Mouse (Mus musculus) liver, postnatal 0 days (tissue): Measurements from ENCODE around the gene Krtap17-1. TPM values are rescaled to one million over a fixed set of nuclear protein-coding genes. Genes with fewer than 3 reads are reported as not detected.

Experiments used
- ATAC-seq: fragments of 200-750 bp; cut with Nextera tagmentation; 2 replicates; pipeline ENCODE4 v1.8.0; 2017; ENCODE audit warnings: mild to moderate bottlenecking, moderate library complexity
- DNase-seq: peaks from one replicate; pipeline ENCODE4 v3.0.0-alpha.2; 2016
- H3K27ac ChIP-seq: fragments of 300-500 bp; sonication (generic); 2 replicates; pipeline ENCODE4 v1.5.1; 2014; ENCODE audit warnings: antibody characterized with exemption, moderate library complexity, mild to moderate bottlenecking, low read depth
- H3K27me3 ChIP-seq: fragments of 300-500 bp; sonication (generic); 2 replicates; pipeline ENCODE4 v1.6.1; 2014; ENCODE audit warnings: low read length, control low read depth, mixed read lengths; ENCODE audit not compliant: insufficient read depth
- H3K36me3 ChIP-seq: fragments of 300-500 bp; sonication (generic); replicated peaks from 2 replicates; pipeline ENCODE4 v1.6.1; 2014; ENCODE audit warnings: mild to moderate bottlenecking, control low read depth, low read length, moderate library complexity, mixed read lengths; ENCODE audit not compliant: insufficient read depth
- H3K4me1 ChIP-seq: fragments of 300-500 bp; sonication (generic); 2 replicates; pipeline ENCODE4 v1.6.1; 2014; ENCODE audit warnings: antibody characterized with exemption, mild to moderate bottlenecking, control low read depth; ENCODE audit not compliant: insufficient read depth
- H3K4me2 ChIP-seq: fragments of 300-500 bp; sonication (generic); 2 replicates; pipeline ENCODE4 v1.6.1; 2014; ENCODE audit warnings: low read depth, mild to moderate bottlenecking, low read length, moderate library complexity, mixed read lengths
- H3K4me3 ChIP-seq: fragments of 300-500 bp; sonication (generic); 2 replicates; pipeline ENCODE4 v1.5.1; 2014; ENCODE audit warnings: low read depth, low read length
- H3K9ac ChIP-seq: fragments of 300-500 bp; sonication (generic); replicated peaks from 2 replicates; pipeline ENCODE4 v1.6.1; 2014; ENCODE audit warnings: mild to moderate bottlenecking, moderate library complexity
- H3K9me3 ChIP-seq: fragments of 300-500 bp; sonication (generic); 2 replicates; pipeline ENCODE4 v1.6.1; 2016; ENCODE audit warnings: mild to moderate bottlenecking, control low read depth, low read length, mixed read lengths
- CTCF ChIP-seq: sonication (generic); IDR thresholded peaks from 2 replicates; pipeline ENCODE4 v1.5.1; 2016; ENCODE audit warnings: antibody characterized with exemption, low read depth
- EP300 ChIP-seq: IDR thresholded peaks from 2 replicates; pipeline ENCODE4 v1.6.1; 2016; ENCODE audit warnings: antibody characterized with exemption, low read depth, mild to moderate bottlenecking
- WGBS: fragments of 180-500 bp; shearing (Covaris S2); extraction: QIAGEN DNeasy Blood & Tissue Kit; methylation state at CpG from one replicate; pipeline ENCODE4 v1.1.7; 2014; ENCODE audit not compliant: insufficient replicate concordance; 5-methylcytosine and 5-hydroxymethylcytosine counted together
- polyA plus RNA-seq: library from polyadenylated mRNA; unstranded; fragments of >200 nt; fragmentation: Nextera tagmentation; extraction: Ambion mirVana; gene quantifications from 2 replicates; pipeline ENCODE4 v1.2.1, GENCODE M21; 2015

Krtap17-1 gene
- polyA plus RNA-seq, 1 experiment from 2014 or later = not detected

- no peak overlapping the region for H3K9ac ChIP-seq
- no peaks in the 10 kb centered on the region for H3K9me3 ChIP-seq
- ATAC-seq = no peak
- H3K36me3 ChIP-seq = no peaks in the 10 kb centered on the region
- no peaks in the 10 kb centered on the region for H3K27me3 ChIP-seq
- H3K27ac ChIP-seq = no peak overlapping the region
- no peak overlapping the region for H3K4me3 ChIP-seq
- 77% methylated on average over 1 of the region's 1 CpGs for WGBS
- H3K4me1 ChIP-seq = no peaks in the 10 kb centered on the region
- no peak for DNase-seq
- H3K4me2 ChIP-seq = no peak overlapping the region
- TF ChIP-seq CTCF = no peak
- TF ChIP-seq EP300 = no peak
These were observed 10.4 kb downstream of the Krtap17-1 start for GRCm38 (mm10) chr11:99983442-99983841.

- Histone ChIP-seq H3K27me3 (no peaks in the 10 kb centered on the region), H3K4me3 (no peak overlapping the region), H3K9me3 (no peaks in the 10 kb centered on the region), H3K9ac (no peak overlapping the region), H3K36me3 (no peaks in the 10 kb centered on the region), H3K4me2 (no peak overlapping the region), H3K27ac (no peak overlapping the region), H3K4me1 (no peaks in the 10 kb centered on the region)
- TF ChIP-seq EP300 = no peak
- no peak for TF ChIP-seq CTCF
- no peak for ATAC-seq
- no peak for DNase-seq
- 73% methylated on average over 9 of the region's 9 CpGs for WGBS
These were observed 11.1 kb downstream of the Krtap17-1 start for GRCm38 (mm10) chr11:99982731-99983130.

DNA sequence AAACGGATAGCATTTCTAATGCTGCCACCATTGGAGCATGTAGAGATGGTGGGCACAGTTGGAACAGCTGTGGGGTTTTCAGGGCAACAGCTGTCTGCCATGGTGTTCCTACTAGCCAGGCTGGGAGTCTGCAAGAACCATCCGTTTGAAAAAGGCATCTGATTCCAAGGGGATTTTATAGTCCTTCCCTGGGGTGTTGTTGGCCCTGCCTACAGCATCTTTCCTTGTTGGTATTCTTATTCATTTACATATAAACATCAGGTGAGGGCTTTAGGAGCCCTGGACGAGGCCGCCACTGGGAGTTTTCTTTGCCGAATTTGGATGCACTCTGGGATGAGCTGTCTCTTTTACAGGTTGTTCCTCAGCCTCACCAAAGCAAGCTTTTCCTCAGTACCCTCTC, 14.8 kb downstream of the Krtap17-1 start, which contains the start of gene Krtap29-1:
Gene Krtap29-1, minus strand, starts transcription at position 101 of the 400 bp plus-strand sequence.
- 69% methylated on average over 5 of the region's 5 CpGs for WGBS
- TF ChIP-seq CTCF (no peak), EP300 (no peak)
- no peaks in the 10 kb centered on the region for H3K36me3 ChIP-seq

GRCm38 (mm10) chr11:99965961-99966360, 27.8 kb downstream of the Krtap17-1 start:
- TF ChIP-seq EP300 = no peak
- no peak for TF ChIP-seq CTCF
- H3K9ac ChIP-seq = no peak overlapping the region
- WGBS = 27% methylated on average over 2 of the region's 2 CpGs
- H3K4me2 ChIP-seq = no peak overlapping the region
- no peak for ATAC-seq
- H3K27me3 ChIP-seq = no peaks in the 10 kb centered on the region
- H3K36me3 ChIP-seq = no peaks in the 10 kb centered on the region
- H3K4me1 ChIP-seq = no peaks in the 10 kb centered on the region
- DNase-seq = no peak
- no peaks in the 10 kb centered on the region for H3K9me3 ChIP-seq
- H3K27ac ChIP-seq = no peak overlapping the region
- H3K4me3 ChIP-seq = no peak overlapping the region

More for the DNA sequence above, 14.8 kb downstream of the Krtap17-1 start, which contains the start of gene Krtap29-1:
- DNase-seq (no peak), ATAC-seq (no peak)
- Histone ChIP-seq H3K4me2 (no peak within 1 kb of the TSS), H3K27me3 (no peaks in the 10 kb centered on the region), H3K9ac (no peak within 1 kb of the TSS), H3K4me3 (no peak within 1 kb of the TSS), H3K9me3 (no peaks in the 10 kb centered on the region), H3K27ac (no peak within 1 kb of the TSS), H3K4me1 (no peaks in the 10 kb centered on the region)

DNA sequence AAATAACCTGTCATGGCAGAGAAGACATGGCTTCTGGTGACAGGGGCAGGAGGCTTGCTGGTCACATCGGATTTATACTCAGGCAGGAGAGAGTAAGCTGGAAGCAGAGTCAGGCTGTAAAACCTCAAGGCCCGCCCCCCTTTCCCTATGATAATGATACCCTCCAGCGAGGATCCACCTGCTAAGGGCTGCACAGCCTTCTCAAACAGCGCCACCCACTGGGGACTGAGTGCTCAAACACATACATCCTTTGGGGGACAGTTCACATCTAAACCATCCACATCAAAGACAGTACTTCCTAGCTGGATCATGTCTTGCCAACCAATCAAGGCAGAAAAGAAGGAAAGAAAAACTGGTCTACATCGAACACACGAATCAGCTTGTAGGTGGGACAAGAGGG, 29.6 kb downstream of the Krtap17-1 start:
- DNase-seq (no peak), ATAC-seq (no peak)
- Histone ChIP-seq H3K4me1 (no peaks in the 10 kb centered on the region), H3K4me2 (no peak overlapping the region), H3K36me3 (no peaks in the 10 kb centered on the region), H3K27ac (no peak overlapping the region), H3K27me3 (no peaks in the 10 kb centered on the region), H3K9ac (no peak overlapping the region), H3K4me3 (no peak overlapping the region), H3K9me3 (no peaks in the 10 kb centered on the region)
- 56% methylated on average over 6 of the region's 6 CpGs for WGBS
- TF ChIP-seq CTCF (no peak; the same call in 1 of the 2 replicates), EP300 (no peak)

GRCm38 (mm10) chr11:99948175-99948574, 45.6 kb downstream of the Krtap17-1 start, which contains the start of gene Krtap9-5:
Krtap9-5 (plus strand) TSS chr11:99948475.
- no peak for DNase-seq
- TF ChIP-seq CTCF (no peak), EP300 (no peak)
- 69% methylated on average over 2 of the region's 2 CpGs for WGBS

More at GRCm38 (mm10) chr11:99948175-99948574, 45.6 kb downstream of the Krtap17-1 start, which contains the start of gene Krtap9-5:
- Histone ChIP-seq H3K4me1 (no peaks in the 10 kb centered on the region), H3K27me3 (no peaks in the 10 kb centered on the region), H3K9ac (no peak within 1 kb of the TSS), H3K27ac (no peak within 1 kb of the TSS), H3K4me3 (no peak within 1 kb of the TSS), H3K9me3 (no peaks in the 10 kb centered on the region), H3K4me2 (no peak within 1 kb of the TSS), H3K36me3 (no peaks in the 10 kb centered on the region)
- ATAC-seq = no peak

Other genes starting within 250 kb of the Krtap17-1 start
- not detected in 2 replicates for gene Gm11595, start 221.1 kb downstream of the Krtap17-1 start, polyA plus RNA-seq
- not detected in 2 replicates for gene Krtap4-8, start 213.3 kb downstream of the Krtap17-1 start, polyA plus RNA-seq
- not detected in 2 replicates for gene Krtap4-9, start 208.8 kb downstream of the Krtap17-1 start, polyA plus RNA-seq
- not detected in 2 replicates for gene Gm11596, start 200.5 kb downstream of the Krtap17-1 start, polyA plus RNA-seq
- not detected in 2 replicates for gene Gm11569, start 195.1 kb downstream of the Krtap17-1 start, polyA plus RNA-seq
- not detected in 2 replicates for gene Gm11554, start 189.5 kb downstream of the Krtap17-1 start, polyA plus RNA-seq
- not detected in 2 replicates for gene Krtap4-13, start 184.1 kb downstream of the Krtap17-1 start, polyA plus RNA-seq
- gene Gm11564, start 178.3 kb downstream of the Krtap17-1 start, polyA plus RNA-seq = not detected in 2 replicates
- not detected in 2 replicates for gene 2300003K06Rik, start 155.9 kb downstream of the Krtap17-1 start, polyA plus RNA-seq
- gene Krtap4-16, start 142.4 kb downstream of the Krtap17-1 start, polyA plus RNA-seq = not detected in 2 replicates
- not detected in 2 replicates for gene Gm11568, start 136.1 kb downstream of the Krtap17-1 start, polyA plus RNA-seq
- not detected in 2 replicates for gene Gm11559, start 129.5 kb downstream of the Krtap17-1 start, polyA plus RNA-seq
- not detected in 2 replicates for gene Krtap9-1, start 120.6 kb downstream of the Krtap17-1 start, polyA plus RNA-seq
- gene Gm11567, start 114.8 kb downstream of the Krtap17-1 start, polyA plus RNA-seq = not detected in 2 replicates
- not detected in 2 replicates for gene Krtap31-1, start 86.1 kb downstream of the Krtap17-1 start, polyA plus RNA-seq
- gene Gm11565, start 79.2 kb downstream of the Krtap17-1 start, polyA plus RNA-seq = not detected in 2 replicates
- not detected in 2 replicates for gene Krtap31-2, start 57.7 kb downstream of the Krtap17-1 start, polyA plus RNA-seq
- not detected in 2 replicates for gene Krtap9-5, start 45.5 kb downstream of the Krtap17-1 start, polyA plus RNA-seq
- gene Krtap29-1, start 14.9 kb downstream of the Krtap17-1 start, polyA plus RNA-seq = not detected in 2 replicates
- not detected in 2 replicates for gene Krtap16-1, start 7.4 kb downstream of the Krtap17-1 start, polyA plus RNA-seq
- gene Krt33a, start 22.2 kb upstream of the Krtap17-1 start, polyA plus RNA-seq = not detected in 2 replicates
- gene Krt33b, start 35.9 kb upstream of the Krtap17-1 start, polyA plus RNA-seq = not detected in 2 replicates
- gene Krt34, start 47.6 kb upstream of the Krtap17-1 start, polyA plus RNA-seq = not detected in 2 replicates
- not detected in 2 replicates for gene Krt31, start 56.6 kb upstream of the Krtap17-1 start, polyA plus RNA-seq
- not detected in 2 replicates for gene Krt32, start 94.2 kb upstream of the Krtap17-1 start, polyA plus RNA-seq
- gene Krt35, start 102.2 kb upstream of the Krtap17-1 start, polyA plus RNA-seq = not detected in 2 replicates
- gene Krt36, start 111.6 kb upstream of the Krtap17-1 start, polyA plus RNA-seq = not detected in 2 replicates
- gene Krt13, start 127.6 kb upstream of the Krtap17-1 start, polyA plus RNA-seq = not detected in 2 replicates
- gene Krt15, start 141.9 kb upstream of the Krtap17-1 start, polyA plus RNA-seq = 0.11 TPM in 1 of 2 replicates, not detected in the other
- 5.5 and 7.8 TPM in 2 replicates for gene Krt19, start 154.7 kb upstream of the Krtap17-1 start, polyA plus RNA-seq
- not detected in 2 replicates for gene Krt9, start 199.3 kb upstream of the Krtap17-1 start, polyA plus RNA-seq
- gene Krt14, start 213.6 kb upstream of the Krtap17-1 start, polyA plus RNA-seq = 0.32 and 1.2 TPM in 2 replicates